Mouse (Mus musculus) ES-Bruce4 (cell line): ENCODE results near the gene 1700066M21Rik.

ENCODE experiments used
- CTCF ChIP-seq: IDR thresholded peaks from one replicate; pipeline ENCODE4 v1.8.1; 2011; ENCODE audit warnings: low read depth, low read length
- POLR2A ChIP-seq: IDR thresholded peaks from one replicate; pipeline ENCODE4 v1.8.1; 2011; ENCODE audit warnings: low read length; ENCODE audit not compliant: insufficient read depth

DNA sequence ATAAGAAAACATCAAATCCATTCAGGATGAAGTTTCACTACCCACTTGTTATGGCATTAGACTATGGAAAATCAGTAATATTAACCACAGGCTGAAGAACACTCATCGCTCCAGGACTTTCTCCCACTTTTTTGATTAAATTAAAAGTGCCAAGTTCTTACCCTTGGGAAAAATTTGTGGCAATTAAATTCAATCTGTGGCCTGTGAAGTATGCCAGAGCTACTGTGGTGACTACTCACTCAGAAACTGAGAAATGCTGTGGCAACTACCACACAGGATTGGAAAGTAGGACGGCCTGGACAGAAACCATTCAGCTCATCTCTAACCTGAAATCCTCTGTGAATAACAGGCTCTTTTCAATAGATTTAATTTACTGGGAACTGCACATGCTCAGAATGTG, 22.9 kb downstream of the 1700066M21Rik start:
- no peak for TF ChIP-seq CTCF
- TF ChIP-seq POLR2A: no peak
